Mouse (Mus musculus) Muller cell, postnatal 12 days (primary cell): ENCODE results near the gene Sycn.
A peak's percentile ranks its signal among the peaks of the same experiment; 100 is the strongest.

Source experiments
- DNase-seq: peaks from one replicate; pipeline ENCODE4 v3.0.0-alpha.2; 2015; ENCODE audit errors: inconsistent ontology term

The Sycn gene

GRCm38 (mm10) chr7:28558486-28558885 lies 17.8 kb downstream of the Sycn start:
- DNase-seq, result peak; percentile 30

- no peak for DNase-seq
Observed at GRCm38 (mm10) chr7:28560856-28561255, 20.2 kb downstream of the Sycn start.

DNA sequence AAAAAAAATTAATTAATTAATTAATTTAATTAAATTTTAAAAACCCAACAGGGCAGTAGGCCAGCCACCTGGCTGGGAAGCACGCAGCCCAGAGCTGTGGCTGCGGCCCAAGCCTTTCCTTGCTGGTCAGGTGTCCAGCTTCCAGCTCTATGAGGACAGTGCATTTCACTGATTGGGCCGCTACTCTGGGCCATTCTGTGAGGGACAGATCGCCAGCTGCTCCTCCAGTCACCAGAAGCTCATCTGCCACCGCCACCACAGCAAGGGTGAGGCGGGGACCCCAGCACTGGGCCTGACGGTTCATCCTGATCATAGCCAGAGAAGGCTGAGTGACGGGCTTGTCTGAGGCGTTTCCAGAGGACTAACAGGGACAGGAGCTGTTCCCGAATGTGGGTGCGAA lies 21.3 kb downstream of the Sycn start:
- DNase-seq, result no peak

GRCm38 (mm10) chr7:28562371-28562770 lies 21.7 kb downstream of the Sycn start:
- peak; percentile 31 for DNase-seq

DNA sequence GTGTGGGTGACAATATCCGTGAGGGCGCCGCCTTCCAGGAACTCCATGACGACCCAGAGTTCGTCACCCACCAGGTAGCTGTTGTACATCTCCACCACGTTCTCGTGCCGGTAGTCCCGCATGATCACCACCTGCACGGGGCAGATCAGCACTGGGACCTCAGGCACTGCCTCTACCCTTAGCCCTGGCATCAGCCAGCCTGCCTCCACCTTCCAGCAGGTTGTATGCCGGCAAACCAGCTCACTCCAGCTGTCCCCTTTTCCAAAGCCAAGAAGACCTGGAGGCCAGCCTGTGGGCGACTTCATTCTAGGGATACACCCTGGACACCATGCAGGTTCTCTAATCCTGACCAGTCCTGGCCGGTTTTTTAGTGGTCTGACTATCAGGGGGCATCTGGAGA lies 22.3 kb downstream of the Sycn start:
- DNase-seq, result no peak

GRCm38 (mm10) chr7:28565407-28565806 lies 24.7 kb downstream of the Sycn start:
- no peak for DNase-seq

GRCm38 (mm10) chr7:28567539-28567938 lies 26.9 kb downstream of the Sycn start:
- DNase-seq, result no peak

GRCm38 (mm10) chr7:28568253-28568652 lies 27.6 kb downstream of the Sycn start:
- DNase-seq, result peak; percentile 40

DNA sequence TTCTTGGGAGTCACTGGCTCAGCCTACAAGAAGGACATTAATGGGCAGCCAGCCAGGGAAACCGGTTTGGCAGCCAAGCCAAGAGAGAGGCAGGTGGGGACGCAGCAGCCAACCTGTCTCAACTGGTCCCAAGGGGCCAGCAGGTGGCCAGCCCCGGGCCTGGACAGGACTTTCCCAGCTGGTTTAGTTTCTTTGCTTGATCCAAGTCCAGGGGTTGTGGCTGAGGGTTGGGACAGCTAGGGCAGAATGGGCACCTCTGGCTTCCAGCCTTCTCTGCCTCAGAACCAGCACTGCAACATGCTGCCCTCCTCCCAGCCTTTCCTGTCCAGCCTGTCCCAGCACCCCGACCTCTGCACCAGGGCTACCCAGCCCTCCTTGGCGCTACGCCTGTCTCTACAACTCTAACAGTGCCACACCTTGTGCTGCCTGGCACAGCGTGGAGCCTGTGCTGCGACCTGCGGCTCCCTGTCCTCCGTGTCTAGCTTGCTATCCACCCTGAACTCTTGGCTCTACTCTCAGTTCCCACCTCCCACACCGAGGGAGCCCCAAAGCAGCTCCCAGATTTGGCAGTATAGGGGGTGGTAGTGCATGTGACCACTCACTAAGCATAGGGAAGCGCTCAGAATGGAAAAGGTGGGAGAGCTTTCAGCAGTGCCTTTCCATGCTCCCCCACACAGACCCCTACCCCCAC lies 29.8 kb downstream of the Sycn start:
- no peak for DNase-seq

GRCm38 (mm10) chr7:28570982-28571682 lies 30.4 kb downstream of the Sycn start:
- no peak for DNase-seq

DNA sequence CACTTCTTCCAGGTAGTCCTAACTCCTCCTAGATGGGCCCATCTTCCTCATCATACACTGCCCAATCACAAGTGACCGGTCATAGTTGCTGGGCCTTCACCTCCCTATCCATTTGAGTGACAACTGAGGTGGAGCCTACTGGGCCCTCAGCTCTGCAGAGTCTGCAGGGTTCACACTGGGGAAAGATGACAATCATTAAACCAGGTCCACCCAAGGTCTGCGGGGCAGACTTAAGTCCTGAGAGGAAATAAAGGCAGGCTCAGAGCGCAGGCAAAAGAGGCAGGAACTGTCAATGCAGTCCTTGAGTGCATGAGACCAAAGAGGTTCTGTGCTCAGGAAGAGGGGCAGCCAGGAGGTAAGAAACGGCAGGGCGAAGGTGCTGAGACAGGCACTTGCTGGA lies 32.0 kb downstream of the Sycn start:
- DNase-seq, result no peak

DNA sequence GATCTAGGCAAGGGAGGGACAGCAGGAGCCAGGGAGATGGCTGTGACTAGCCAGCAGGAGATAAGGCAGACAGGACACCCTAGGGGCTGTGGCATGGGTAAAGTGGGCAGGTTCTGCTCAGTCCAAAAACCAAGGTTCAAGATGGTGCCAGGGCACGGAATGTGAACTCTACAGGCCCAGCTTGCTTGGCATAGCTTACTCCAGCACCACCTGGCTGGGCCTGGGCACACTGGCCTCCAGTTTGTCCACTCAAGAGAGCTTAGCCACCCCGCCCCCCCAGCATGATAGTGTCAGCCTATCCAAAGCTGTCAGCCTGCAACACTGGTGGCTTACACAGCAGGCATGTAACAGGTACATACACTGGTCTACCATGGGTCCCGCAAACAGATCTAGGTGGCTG lies 32.6 kb downstream of the Sycn start:
- no peak for DNase-seq

DNA sequence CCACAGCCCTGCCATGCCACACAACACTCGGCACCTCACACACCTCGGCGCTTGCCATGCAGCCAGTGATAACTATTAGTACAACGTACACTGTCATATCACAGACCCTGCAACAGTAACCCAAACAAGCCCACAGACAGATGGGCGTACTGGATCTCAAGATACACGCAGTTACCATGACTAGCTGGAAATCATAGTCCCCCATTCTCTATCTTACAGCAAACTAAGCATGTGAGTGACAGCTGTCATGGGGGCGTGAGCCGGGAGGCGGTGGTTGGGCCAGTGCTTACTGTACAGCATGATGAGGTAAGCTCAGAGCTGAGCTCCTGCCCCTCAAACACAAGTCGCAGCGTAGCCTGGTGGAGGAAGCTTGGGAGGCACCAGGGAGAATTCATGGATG lies 34.9 kb downstream of the Sycn start:
- no peak for DNase-seq

- peak; percentile 85 for DNase-seq
Observed at GRCm38 (mm10) chr7:28576271-28576914, 35.7 kb downstream of the Sycn start.

GRCm38 (mm10) chr7:28577826-28578542 lies 37.3 kb downstream of the Sycn start:
- DNase-seq, result peak; percentile 48

DNA sequence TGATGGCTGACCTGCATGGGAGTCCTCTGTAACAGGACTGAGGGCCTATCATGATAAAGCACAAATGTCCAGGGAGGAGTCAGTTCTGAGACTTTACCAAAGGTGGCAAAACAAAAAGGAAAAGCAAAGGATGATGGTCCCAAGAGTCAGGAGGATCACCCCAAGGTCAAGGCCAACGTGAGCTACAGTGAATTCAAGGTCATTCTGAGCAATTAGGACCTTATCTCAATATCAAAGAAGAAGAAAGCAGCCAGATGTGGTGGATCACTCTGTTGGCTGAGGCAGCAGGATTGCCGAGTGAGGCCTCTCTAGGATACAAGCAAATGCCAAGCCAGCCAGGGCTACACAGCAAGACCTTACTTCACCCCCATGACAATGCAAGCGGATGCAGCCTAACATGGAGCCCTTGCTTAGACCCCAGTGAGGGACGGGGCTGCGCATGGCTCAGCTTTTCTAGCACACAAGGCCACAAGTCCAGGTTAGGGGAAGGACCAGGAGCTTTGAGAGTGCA lies 37.9 kb downstream of the Sycn start:
- DNase-seq, result no peak

- no peak for DNase-seq
Observed at GRCm38 (mm10) chr7:28579826-28580225, 39.1 kb downstream of the Sycn start.

- DNase-seq, result no peak
Observed at GRCm38 (mm10) chr7:28581721-28582120, 41.0 kb downstream of the Sycn start.

DNA sequence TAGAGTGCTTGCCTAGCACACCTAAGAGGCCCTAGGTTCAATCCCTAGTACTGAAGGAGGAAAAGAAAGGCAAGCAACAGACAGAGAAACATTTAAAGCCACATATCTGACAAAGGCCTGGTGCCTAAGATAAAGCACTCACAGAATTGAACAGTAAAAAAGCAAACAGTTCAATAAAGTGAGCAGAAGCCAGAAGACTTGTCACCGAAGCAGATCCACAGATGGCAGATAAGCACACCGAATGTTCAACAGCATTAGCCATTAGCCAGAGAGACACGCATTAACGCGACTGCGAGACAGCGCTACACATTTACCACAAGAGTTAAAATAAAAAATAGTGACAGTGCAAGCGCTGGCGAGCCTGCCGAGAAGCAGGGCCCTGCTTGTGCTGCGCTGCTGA lies 42.2 kb downstream of the Sycn start:
- DNase-seq, result no peak

- DNase-seq, result no peak
Observed at GRCm38 (mm10) chr7:28583570-28584344, 43.1 kb downstream of the Sycn start.

GRCm38 (mm10) chr7:28584468-28584867 lies 43.8 kb downstream of the Sycn start:
- no peak for DNase-seq
